Mouse (Mus musculus): ENCODE results near the gene Epop. TPM values are rescaled to one million over a fixed set of nuclear protein-coding genes. Genes with fewer than 3 reads are reported as not detected.

The Epop gene
- polyA plus RNA-seq, 1 experiment from 2014 or later: 1.5 TPM

- Histone ChIP-seq H3K4me1 (ENCODE audit: control insufficient read depth, insufficient read depth, low read length) (peaks cover 9% of the 10 kb centered on the region; the same call in 1 of the 2 replicates), H3K9ac (ENCODE audit: low read depth, low read length) (peak overlapping the region; percentile 68), H3K27ac (ENCODE audit: low read depth, low read length) (no peak overlapping the region), H3K9me3 (replicated peaks; ENCODE audit: control insufficient read depth, low read length) (no peaks in the 10 kb centered on the region), H3K4me3 (ENCODE audit: low read depth, low read length) (peak overlapping the region; percentile 69), H3K27me3 (ENCODE audit: control insufficient read depth, insufficient read depth, low read length) (peaks cover 73% of the 10 kb centered on the region), H3K4me2 (peak overlapping the region; percentile 95), H3K36me3 (ENCODE audit: control insufficient read depth, insufficient read depth, low read length) (no peaks in the 10 kb centered on the region)
- ATAC-seq (replicated peaks; ENCODE audit: insufficient number of reproducible peaks, low FRiP score, low TSS enrichment): 0 out of 2 replicates have a peak, but pooled peaks have one; percentile 24
- under 1% methylated on average over 98 of the region's 106 CpGs for WGBS (ENCODE audit: insufficient replicate concordance)
These were observed 659 bp downstream of the Epop start for GRCm38 (mm10) chr11:97628568-97629518.

- 0 out of 2 replicates have a peak overlapping the region, but pooled peaks have one; percentile 16 for H3K9ac ChIP-seq (ENCODE audit: low read depth, low read length)
- 1% methylated on average over 21 of the region's 28 CpGs for WGBS (ENCODE audit: insufficient replicate concordance)
- peak overlapping the region; percentile 95 for H3K4me2 ChIP-seq
- H3K27ac ChIP-seq (ENCODE audit: low read depth, low read length): no peak overlapping the region
- peak overlapping the region; percentile 69 for H3K4me3 ChIP-seq (ENCODE audit: low read depth, low read length)
- peaks cover 78% of the 10 kb centered on the region for H3K27me3 ChIP-seq (ENCODE audit: control insufficient read depth, insufficient read depth, low read length)
- H3K4me1 ChIP-seq (ENCODE audit: control insufficient read depth, insufficient read depth, low read length): peaks cover 9% of the 10 kb centered on the region; the same call in 1 of the 2 replicates
- no peaks in the 10 kb centered on the region for H3K9me3 ChIP-seq (replicated peaks; ENCODE audit: control insufficient read depth, low read length)
- no peak for ATAC-seq (replicated peaks; ENCODE audit: insufficient number of reproducible peaks, low FRiP score, low TSS enrichment)
- H3K36me3 ChIP-seq (ENCODE audit: control insufficient read depth, insufficient read depth, low read length): no peaks in the 10 kb centered on the region
These were observed 1.3 kb downstream of the Epop start for GRCm38 (mm10) chr11:97628303-97628567.

GRCm38 (mm10) chr11:97627556-97628302 is 1.8 kb downstream of the Epop start:
- no peaks in the 10 kb centered on the region for H3K36me3 ChIP-seq (ENCODE audit: control insufficient read depth, insufficient read depth, low read length)
- H3K9me3 ChIP-seq (replicated peaks; ENCODE audit: control insufficient read depth, low read length): no peaks in the 10 kb centered on the region
- peaks cover 9% of the 10 kb centered on the region; the same call in 1 of the 2 replicates for H3K4me1 ChIP-seq (ENCODE audit: control insufficient read depth, insufficient read depth, low read length)
- H3K4me3 ChIP-seq (ENCODE audit: low read depth, low read length): peak overlapping the region; percentile 69
- H3K27me3 ChIP-seq (ENCODE audit: control insufficient read depth, insufficient read depth, low read length): peaks cover 80% of the 10 kb centered on the region
- 1% methylated on average over 30 of the region's 30 CpGs for whole genome bisulfite sequencing (ENCODE audit: insufficient replicate concordance)
- H3K9ac ChIP-seq (ENCODE audit: low read depth, low read length): no peak overlapping the region
- H3K4me2 ChIP-seq: peak overlapping the region; percentile 95
- ATAC-seq (replicated peaks; ENCODE audit: insufficient number of reproducible peaks, low FRiP score, low TSS enrichment): no peak
- no peak overlapping the region for H3K27ac ChIP-seq (ENCODE audit: low read depth, low read length)

- H3K9me3 ChIP-seq (replicated peaks; ENCODE audit: control insufficient read depth, low read length): no peaks in the 10 kb centered on the region
These were observed 2.7 kb downstream of the Epop start for GRCm38 (mm10) chr11:97626850-97627249.

GRCm38 (mm10) chr11:97626431-97626830 is 3.1 kb downstream of the Epop start:
- Histone ChIP-seq H3K9ac (ENCODE audit: low read depth, low read length) (no peak overlapping the region), H3K4me2 (no peak overlapping the region), H3K27ac (ENCODE audit: low read depth, low read length) (no peak overlapping the region), H3K4me3 (ENCODE audit: low read depth, low read length) (0 out of 2 replicates have a peak overlapping the region, but pooled peaks have one; percentile 3), H3K27me3 (ENCODE audit: control insufficient read depth, insufficient read depth, low read length) (peaks cover 76% of the 10 kb centered on the region), H3K4me1 (ENCODE audit: control insufficient read depth, insufficient read depth, low read length) (peaks cover 9% of the 10 kb centered on the region; the same call in 1 of the 2 replicates), H3K36me3 (ENCODE audit: control insufficient read depth, insufficient read depth, low read length) (no peaks in the 10 kb centered on the region), H3K9me3 (replicated peaks; ENCODE audit: control insufficient read depth, low read length) (no peaks in the 10 kb centered on the region)
- ATAC-seq (replicated peaks; ENCODE audit: insufficient number of reproducible peaks, low FRiP score, low TSS enrichment): no peak
- whole genome bisulfite sequencing (ENCODE audit: insufficient replicate concordance): 7% methylated on average over 13 of the region's 13 CpGs

More at GRCm38 (mm10) chr11:97626850-97627249, 2.7 kb downstream of the Epop start:
- no peak for ATAC-seq (replicated peaks; ENCODE audit: insufficient number of reproducible peaks, low FRiP score, low TSS enrichment)
- peaks cover 80% of the 10 kb centered on the region for H3K27me3 ChIP-seq (ENCODE audit: control insufficient read depth, insufficient read depth, low read length)
- 5% methylated on average over 10 of the region's 10 CpGs for whole genome bisulfite sequencing (ENCODE audit: insufficient replicate concordance)
- H3K4me1 ChIP-seq (ENCODE audit: control insufficient read depth, insufficient read depth, low read length): peaks cover 9% of the 10 kb centered on the region; the same call in 1 of the 2 replicates
- no peak overlapping the region for H3K9ac ChIP-seq (ENCODE audit: low read depth, low read length)
- no peaks in the 10 kb centered on the region for H3K36me3 ChIP-seq (ENCODE audit: control insufficient read depth, insufficient read depth, low read length)
- 0 out of 2 replicates have a peak overlapping the region, but pooled peaks have one; percentile 11 for H3K4me2 ChIP-seq
- no peak overlapping the region for H3K27ac ChIP-seq (ENCODE audit: low read depth, low read length)
- no peak overlapping the region for H3K4me3 ChIP-seq (ENCODE audit: low read depth, low read length)

DNA sequence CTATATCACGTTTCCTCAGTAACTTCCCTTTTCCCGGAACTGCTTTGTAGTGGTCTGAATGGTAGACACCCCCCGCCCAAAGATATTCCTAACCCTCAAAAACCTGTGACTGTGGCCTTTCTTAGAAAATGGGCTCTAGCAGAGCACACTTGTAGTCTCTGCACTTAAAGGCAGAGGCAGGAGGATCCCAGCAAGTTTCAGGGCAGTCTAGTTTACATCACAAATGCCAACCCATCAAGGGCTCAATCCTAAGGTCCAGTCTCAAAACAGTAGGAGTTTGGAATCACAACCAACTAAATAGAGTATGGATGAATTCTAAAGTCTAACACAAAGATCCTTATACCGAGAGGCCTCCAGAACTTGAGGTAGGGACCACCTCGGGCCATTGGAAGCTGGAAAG is 4.0 kb downstream of the Epop start:
- Histone ChIP-seq H3K27me3 (ENCODE audit: control insufficient read depth, insufficient read depth, low read length) (peaks cover 67% of the 10 kb centered on the region), H3K4me1 (ENCODE audit: control insufficient read depth, insufficient read depth, low read length) (peaks cover 9% of the 10 kb centered on the region; the same call in 1 of the 2 replicates), H3K9ac (ENCODE audit: low read depth, low read length) (no peak overlapping the region), H3K9me3 (replicated peaks; ENCODE audit: control insufficient read depth, low read length) (no peaks in the 10 kb centered on the region), H3K4me3 (ENCODE audit: low read depth, low read length) (no peak overlapping the region), H3K27ac (ENCODE audit: low read depth, low read length) (no peak overlapping the region), H3K36me3 (ENCODE audit: control insufficient read depth, insufficient read depth, low read length) (no peaks in the 10 kb centered on the region), H3K4me2 (no peak overlapping the region)
- WGBS (ENCODE audit: insufficient replicate concordance): 64% methylated on average over 5 of the region's 5 CpGs
- no peak for ATAC-seq (replicated peaks; ENCODE audit: insufficient number of reproducible peaks, low FRiP score, low TSS enrichment)

GRCm38 (mm10) chr11:97623166-97623565 is 6.3 kb downstream of the Epop start:
- Histone ChIP-seq H3K4me1 (ENCODE audit: control insufficient read depth, insufficient read depth, low read length) (peaks cover 3% of the 10 kb centered on the region; the same call in 1 of the 2 replicates), H3K4me3 (ENCODE audit: low read depth, low read length) (no peak overlapping the region), H3K36me3 (ENCODE audit: control insufficient read depth, insufficient read depth, low read length) (no peaks in the 10 kb centered on the region), H3K9ac (ENCODE audit: low read depth, low read length) (no peak overlapping the region), H3K27me3 (ENCODE audit: control insufficient read depth, insufficient read depth, low read length) (peaks cover 53% of the 10 kb centered on the region), H3K9me3 (replicated peaks; ENCODE audit: control insufficient read depth, low read length) (no peaks in the 10 kb centered on the region), H3K4me2 (no peak overlapping the region), H3K27ac (ENCODE audit: low read depth, low read length) (no peak overlapping the region)
- no peak for ATAC-seq (replicated peaks; ENCODE audit: insufficient number of reproducible peaks, low FRiP score, low TSS enrichment)
- 53% methylated on average over 9 of the region's 9 CpGs for WGBS (ENCODE audit: insufficient replicate concordance)

DNA sequence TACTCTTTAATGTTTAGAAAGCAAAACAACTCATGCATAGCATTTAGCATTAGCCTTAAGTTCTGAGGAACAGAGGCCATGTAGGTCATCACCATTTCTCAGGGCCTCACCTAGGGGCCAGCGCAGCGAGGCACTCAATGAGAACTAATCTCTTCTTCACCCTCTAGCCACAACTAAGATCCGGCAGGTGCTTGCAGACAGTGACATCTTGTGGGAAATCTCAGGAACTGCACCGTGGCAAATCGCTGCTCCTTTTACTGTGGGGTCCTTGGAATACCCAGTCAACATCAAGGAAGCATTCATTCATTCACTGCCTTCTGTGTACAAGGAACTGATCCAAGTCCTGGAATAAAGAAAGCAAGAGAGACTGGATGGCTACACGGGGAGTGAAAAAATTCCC is 7.1 kb downstream of the Epop start:
- Histone ChIP-seq H3K4me3 (ENCODE audit: low read depth, low read length) (no peak overlapping the region), H3K36me3 (ENCODE audit: control insufficient read depth, insufficient read depth, low read length) (no peaks in the 10 kb centered on the region), H3K4me1 (ENCODE audit: control insufficient read depth, insufficient read depth, low read length) (peaks cover 3% of the 10 kb centered on the region; the same call in 1 of the 2 replicates), H3K4me2 (no peak overlapping the region), H3K9me3 (replicated peaks; ENCODE audit: control insufficient read depth, low read length) (no peaks in the 10 kb centered on the region), H3K27me3 (ENCODE audit: control insufficient read depth, insufficient read depth, low read length) (peaks cover 51% of the 10 kb centered on the region), H3K9ac (ENCODE audit: low read depth, low read length) (no peak overlapping the region), H3K27ac (ENCODE audit: low read depth, low read length) (no peak overlapping the region)
- no peak for ATAC-seq (replicated peaks; ENCODE audit: insufficient number of reproducible peaks, low FRiP score, low TSS enrichment)
- WGBS (ENCODE audit: insufficient replicate concordance): 3% methylated on average over 6 of the region's 6 CpGs

Data from heart, embryonic 11.5 days (tissue).